In genomic region chr2:102406324-102407304, GRCm38 (mm10) we compare ENCODE assay signal across 12 mouse cellular contexts. TPM values are rescaled to one million over a fixed set of nuclear protein-coding genes. Genes with fewer than 3 reads are reported as not detected.
DNase-seq lines count a peak whose midpoint lies in the region; ATAC-seq lines count a peak whose summit lies in the region.
"Had no signal": no experiment of that assay in that cellular context is flagged by ENCODE, and none has a peak within 500 bp of the region (broad histone marks: within the 10 kb centered on the region; RNA-seq: fewer than 3 reads in every experiment).

No protein-coding gene starts in this region.

- WGBS in heart, embryonic 16.5 days: 70% methylated on average over 4 of the region's 4 CpGs
- WGBS in lung, embryonic 15.5 days: 56% methylated on average over 4 of the region's 4 CpGs
- WGBS in intestine, embryonic 16.5 days: 48% methylated on average over 4 of the region's 4 CpGs
- 48% methylated on average over 4 of the region's 4 CpGs for WGBS in stomach, embryonic 15.5 days

- H3K9ac ChIP-seq in heart, embryonic 16.5 days (ENCODE audit: low read length): no peak overlapping the region
- no peak overlapping the region for H3K9ac ChIP-seq in lung, embryonic 15.5 days
- H3K9ac ChIP-seq in intestine, embryonic 16.5 days (ENCODE audit: low read depth, low read length): no peak overlapping the region
- H3K9ac ChIP-seq in stomach, embryonic 15.5 days: no peak overlapping the region
- H3K9ac ChIP-seq: liver, embryonic 15.5 days; neural tube, embryonic 12.5 days had no signal

- H3K9me3 ChIP-seq in heart, embryonic 16.5 days (replicated peaks; ENCODE audit: control insufficient read depth, low read length): no peaks in the 10 kb centered on the region
- no peaks in the 10 kb centered on the region for H3K9me3 ChIP-seq in lung, embryonic 15.5 days
- H3K9me3 ChIP-seq in intestine, embryonic 16.5 days (ENCODE audit: control insufficient read depth, low read length): no peaks in the 10 kb centered on the region
- no peaks in the 10 kb centered on the region for H3K9me3 ChIP-seq in stomach, embryonic 15.5 days
- H3K9me3 ChIP-seq: liver, embryonic 15.5 days; neural tube, embryonic 12.5 days had no signal

- no peak for ATAC-seq in heart, embryonic 16.5 days (replicated peaks; ENCODE audit: extremely low read depth, insufficient read depth, low FRiP score)
- ATAC-seq in lung, embryonic 15.5 days (ENCODE audit: borderline replicate concordance, extremely low read depth, low FRiP score, low TSS enrichment): 0 out of 2 replicates have a peak, but pooled peaks have one; percentile 33
- ATAC-seq in intestine, embryonic 16.5 days: peak; percentile 34; the same call in 1 of the 2 replicates
- 0 out of 2 replicates have a peak, but pooled peaks have one; percentile 40 for ATAC-seq in stomach, embryonic 15.5 days (ENCODE audit: insufficient read depth, low FRiP score, low read depth)

- no peak overlapping the region for H3K27ac ChIP-seq in heart, embryonic 16.5 days (ENCODE audit: low read length)
- no peak overlapping the region for H3K27ac ChIP-seq in lung, embryonic 15.5 days
- H3K27ac ChIP-seq in intestine, embryonic 16.5 days (ENCODE audit: low read length): peak overlapping the region; percentile 6; the same call in 1 of the 2 replicates
- no peak overlapping the region for H3K27ac ChIP-seq in stomach, embryonic 15.5 days
- H3K27ac ChIP-seq: liver, embryonic 15.5 days; neural tube, embryonic 12.5 days had no signal

- H3K27me3 ChIP-seq in heart, embryonic 16.5 days (ENCODE audit: control insufficient read depth, insufficient read depth, low read length): no peaks in the 10 kb centered on the region
- no peaks in the 10 kb centered on the region for H3K27me3 ChIP-seq in lung, embryonic 15.5 days
- no peaks in the 10 kb centered on the region for H3K27me3 ChIP-seq in intestine, embryonic 16.5 days (replicated peaks; ENCODE audit: control insufficient read depth, insufficient read depth, low read length)
- H3K27me3 ChIP-seq in stomach, embryonic 15.5 days (replicated peaks): no peaks in the 10 kb centered on the region
- H3K27me3 ChIP-seq: liver, embryonic 15.5 days; neural tube, embryonic 12.5 days had no signal

- intact Hi-C loops in heart, postnatal 25 days (cut with DNase I): loop anchor here (5.0 kb wide), 1 partner anchor 84 kb away; no protein-coding TSS in a partner anchor

- peaks cover 15% of the 10 kb centered on the region for H3K4me1 ChIP-seq in heart, embryonic 16.5 days (ENCODE audit: control insufficient read depth, insufficient read depth, low read length)
- peaks cover 19% of the 10 kb centered on the region for H3K4me1 ChIP-seq in lung, embryonic 15.5 days
- peaks cover 18% of the 10 kb centered on the region for H3K4me1 ChIP-seq in intestine, embryonic 16.5 days (ENCODE audit: control insufficient read depth, insufficient read depth, low read length)
- H3K4me1 ChIP-seq in stomach, embryonic 15.5 days: peaks cover 13% of the 10 kb centered on the region
- H3K4me1 ChIP-seq: neural tube, embryonic 12.5 days had no signal

- H3K4me3 ChIP-seq in heart, embryonic 16.5 days (ENCODE audit: low read length): peak overlapping the region; percentile 19; the same call in 1 of the 2 replicates
- no peak overlapping the region for H3K4me3 ChIP-seq in lung, embryonic 15.5 days
- H3K4me3 ChIP-seq in intestine, embryonic 16.5 days (ENCODE audit: low read length): no peak overlapping the region
- H3K4me3 ChIP-seq in stomach, embryonic 15.5 days (replicated peaks): peak overlapping the region; percentile 7
- H3K4me3 ChIP-seq: liver, embryonic 15.5 days; neural tube, embryonic 12.5 days had no signal

- DNase-seq in heart, postnatal 25 days (ENCODE audit: low spot score): no peak
- no peak for DNase-seq in lung, postnatal 4 days
- DNase-seq in ovary, adult 18-20 months (ENCODE audit: low spot score): no peak
- DNase-seq in MN1 (ENCODE audit: low spot score): no peak
- DNase-seq: cerebellum, postnatal 36 days; right cerebral cortex, postnatal 4 days had no signal

- H3K4me2 ChIP-seq in heart, embryonic 16.5 days (ENCODE audit: low read depth, low read length): peak overlapping the region; percentile 33; the same call in 1 of the 2 replicates
- H3K4me2 ChIP-seq in lung, embryonic 15.5 days: peak overlapping the region; percentile 14; the same call in 1 of the 2 replicates
- peak overlapping the region; percentile 28 for H3K4me2 ChIP-seq in intestine, embryonic 16.5 days (ENCODE audit: low read depth, low read length)
- H3K4me2 ChIP-seq in stomach, embryonic 15.5 days: peak overlapping the region; percentile 37
- H3K4me2 ChIP-seq: liver, embryonic 15.5 days; neural tube, embryonic 12.5 days had no signal

- no peaks in the 10 kb centered on the region for H3K36me3 ChIP-seq in heart, embryonic 16.5 days (ENCODE audit: control insufficient read depth, insufficient read depth)
- H3K36me3 ChIP-seq in lung, embryonic 15.5 days: no peaks in the 10 kb centered on the region
- H3K36me3 ChIP-seq in intestine, embryonic 16.5 days (ENCODE audit: control insufficient read depth, insufficient read depth, low read length): no peaks in the 10 kb centered on the region
- H3K36me3 ChIP-seq in stomach, embryonic 15.5 days: no peaks in the 10 kb centered on the region
- H3K36me3 ChIP-seq: liver, embryonic 15.5 days; neural tube, embryonic 12.5 days had no signal

RNA-seq across cellular contexts. Expression of gene Trim44, which starts 1.0 kb away (rescaled TPM):
- polyA plus RNA-seq in heart, embryonic 16.5 days (2015; fragmentation: Nextera tagmentation; extraction: Ambion mirVana): 16.1 and 19.1 TPM in 2 replicates
- total RNA-seq in heart, postnatal 25 days (2021): 10 to 100 TPM; 24.7 to 28.2 TPM
- 25.2 and 27.8 TPM in 2 replicates for polyA plus RNA-seq in lung, embryonic 15.5 days (2015; fragmentation: Nextera tagmentation; extraction: Ambion mirVana)
- polyA plus RNA-seq in intestine, embryonic 16.5 days (2015; fragmentation: Nextera tagmentation; extraction: Ambion mirVana): 10.1 and 10.2 TPM in 2 replicates
- 32.0 and 35.5 TPM in 2 replicates for polyA plus RNA-seq in stomach, embryonic 15.5 days (2015; fragmentation: Nextera tagmentation; extraction: Ambion mirVana)

RNA-seq across cellular contexts. Expression of gene Fjx1, which starts 45.7 kb away (rescaled TPM):
- 1.6 and 1.7 TPM in 2 replicates for polyA plus RNA-seq in heart, embryonic 16.5 days (2015; fragmentation: Nextera tagmentation; extraction: Ambion mirVana)
- total RNA-seq in heart, postnatal 25 days (2021): under 1 TPM; 0.60 to 0.78 TPM
- 5.3 and 6.6 TPM in 2 replicates for polyA plus RNA-seq in lung, embryonic 15.5 days (2015; fragmentation: Nextera tagmentation; extraction: Ambion mirVana)
- polyA plus RNA-seq in intestine, embryonic 16.5 days (2015; fragmentation: Nextera tagmentation; extraction: Ambion mirVana): 2.7 and 3.4 TPM in 2 replicates
- 10.1 and 10.4 TPM in 2 replicates for polyA plus RNA-seq in stomach, embryonic 15.5 days (2015; fragmentation: Nextera tagmentation; extraction: Ambion mirVana)

Comparison
In these comparisons a context has a peak if more than half of its experiments do, and no peak if none do; other contexts are left out.
1. H3K4me3 ChIP-seq: peak in heart, embryonic 16.5 days (single experiment) and stomach, embryonic 15.5 days (single experiment); none in lung, embryonic 15.5 days (single experiment) and intestine, embryonic 16.5 days (single experiment).
2. Peak in every context shown above with its lines, with median percentiles within 50 percentile points of each other: H3K4me2 ChIP-seq.